Comparison of ENCODE assay signal across 8 mouse cellular contexts in the genomic region with DNA sequence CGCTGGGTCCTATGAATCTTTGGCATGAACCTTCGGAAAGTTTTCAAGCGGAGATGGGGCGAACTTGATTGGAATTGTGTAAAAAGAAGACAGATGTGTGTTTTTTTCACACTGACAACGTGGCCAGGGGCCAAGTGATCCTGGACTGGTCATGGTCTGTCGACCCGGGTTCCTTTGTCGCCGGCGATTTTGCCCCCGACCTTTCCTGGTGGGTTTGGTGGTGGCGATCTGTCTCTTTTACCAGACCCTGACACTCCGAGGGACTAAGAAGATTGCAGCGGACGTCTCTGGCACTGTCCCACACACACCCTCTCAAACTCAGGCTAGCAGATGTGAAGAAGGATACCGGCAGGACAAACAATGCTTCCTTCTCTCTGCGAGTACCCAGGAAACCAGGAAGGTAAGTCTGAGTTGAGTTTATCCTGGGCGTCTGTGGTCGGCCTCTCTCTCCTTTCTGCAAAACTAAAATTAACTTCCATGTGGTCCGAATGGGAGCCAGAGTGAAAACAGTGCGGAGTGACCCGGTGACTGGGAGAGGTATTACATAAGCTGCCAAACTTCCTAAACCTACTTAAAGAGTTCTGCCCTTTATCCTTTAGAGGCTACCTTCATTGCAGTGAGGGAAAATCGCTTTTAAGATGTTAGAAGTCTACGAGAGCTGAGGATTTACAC. TPM values are rescaled to one million over a fixed set of nuclear protein-coding genes. Genes with fewer than 3 reads are reported as not detected.
DNase-seq lines count a peak whose midpoint lies in the region; ATAC-seq lines count a peak whose summit lies in the region.

No protein-coding gene starts in this region.

- H3K4me1 ChIP-seq in forebrain, embryonic 12.5 days: peaks cover 18% of the 10 kb centered on the region
- peaks cover 11% of the 10 kb centered on the region for H3K4me1 ChIP-seq in limb, embryonic 12.5 days (replicated peaks)

- DNase-seq in heart, adult 11 months: peak; percentile 97
- DNase-seq in heart, postnatal 25 days (ENCODE audit: low spot score): no peak
- DNase-seq in heart, postnatal 4 days: peak; percentile 55
- DNase-seq in neural tube, embryonic 10.5 days (ENCODE audit: extremely low spot score, low spot score): peak; percentile 55
- no peak for DNase-seq in right cerebral cortex, postnatal 25 days
- no peak for DNase-seq in cerebellum, adult 9-10 months

- WGBS in forebrain, embryonic 12.5 days: 6% methylated on average over 24 of the region's 24 CpGs
- 3% methylated on average over 24 of the region's 24 CpGs for WGBS in limb, embryonic 12.5 days

- H3K36me3 ChIP-seq in forebrain, embryonic 12.5 days (replicated peaks): no peaks in the 10 kb centered on the region
- H3K36me3 ChIP-seq in limb, embryonic 12.5 days: no peaks in the 10 kb centered on the region

- H3K27ac ChIP-seq in forebrain, embryonic 12.5 days: no peak overlapping the region
- H3K27ac ChIP-seq in limb, embryonic 12.5 days: peak overlapping the region; percentile 91

- peak overlapping the region; percentile 44 for H3K9ac ChIP-seq in forebrain, embryonic 12.5 days
- H3K9ac ChIP-seq in limb, embryonic 12.5 days (replicated peaks): peak overlapping the region; percentile 77

- intact Hi-C loops in heart, postnatal 25 days (cut with DNase I): loop anchor here (1.0 to 2.0 kb wide), 2 partner anchors 14 to 33 kb away; no protein-coding TSS in a partner anchor

- H3K4me2 ChIP-seq in forebrain, embryonic 12.5 days: peak overlapping the region; percentile 67
- H3K4me2 ChIP-seq in limb, embryonic 12.5 days: peak overlapping the region; percentile 76

- no peaks in the 10 kb centered on the region for H3K9me3 ChIP-seq in forebrain, embryonic 12.5 days
- H3K9me3 ChIP-seq in limb, embryonic 12.5 days: no peaks in the 10 kb centered on the region

- H3K27me3 ChIP-seq in forebrain, embryonic 12.5 days: peaks cover 26% of the 10 kb centered on the region
- H3K27me3 ChIP-seq in limb, embryonic 12.5 days: no peaks in the 10 kb centered on the region

- no peak for ATAC-seq in forebrain, embryonic 12.5 days (ENCODE audit: low FRiP score)
- ATAC-seq in limb, embryonic 12.5 days (ENCODE audit: insufficient number of reproducible peaks, insufficient read depth, low FRiP score, low TSS enrichment, low read depth): no peak; the same call in 1 of the 2 replicates

- peak overlapping the region; percentile 47 for H3K4me3 ChIP-seq in forebrain, embryonic 12.5 days (replicated peaks)
- peak overlapping the region; percentile 59 for H3K4me3 ChIP-seq in limb, embryonic 12.5 days (replicated peaks)

RNA-seq across cellular contexts. Expression of a gene that starts 1.1 kb away (rescaled TPM):
- 10 to 100 TPM; 18.0 to 22.8 TPM for total RNA-seq in heart, postnatal 25 days (2021)
- polyA plus RNA-seq in forebrain, embryonic 12.5 days (2016; fragmentation: Nextera tagmentation; extraction: Ambion mirVana): 9.4 and 12.0 TPM in 2 replicates
- total RNA-seq in heart, postnatal 4 days (2021): 1 to 10 TPM; 7.2 to 9.9 TPM
- polyA plus RNA-seq in limb, embryonic 12.5 days (2016; fragmentation: Nextera tagmentation; extraction: Ambion mirVana): 62.3 and 67.7 TPM in 2 replicates

RNA-seq across cellular contexts. Expression of a gene that starts 37.4 kb away (rescaled TPM):
- total RNA-seq in heart, postnatal 25 days (2021): 10 to 100 TPM; 13.2 to 17.3 TPM
- 61.0 and 66.5 TPM in 2 replicates for polyA plus RNA-seq in forebrain, embryonic 12.5 days (2016; fragmentation: Nextera tagmentation; extraction: Ambion mirVana)
- total RNA-seq in heart, postnatal 4 days (2021): 10 to 100 TPM; 17.4 to 18.3 TPM
- polyA plus RNA-seq in limb, embryonic 12.5 days (2016; fragmentation: Nextera tagmentation; extraction: Ambion mirVana): 59.8 and 71.1 TPM in 2 replicates

Comparison
In these comparisons a context has a peak if more than half of its experiments do, and no peak if none do; other contexts are left out.
1. DNase-seq: peak in heart, adult 11 months (single experiment), heart, postnatal 4 days (single experiment) and neural tube, embryonic 10.5 days (single experiment); none in heart, postnatal 25 days (single experiment), right cerebral cortex, postnatal 25 days (single experiment) and cerebellum, adult 9-10 months (single experiment).